ENCODE assay signal across 8 mouse cellular contexts in the genomic region with DNA sequence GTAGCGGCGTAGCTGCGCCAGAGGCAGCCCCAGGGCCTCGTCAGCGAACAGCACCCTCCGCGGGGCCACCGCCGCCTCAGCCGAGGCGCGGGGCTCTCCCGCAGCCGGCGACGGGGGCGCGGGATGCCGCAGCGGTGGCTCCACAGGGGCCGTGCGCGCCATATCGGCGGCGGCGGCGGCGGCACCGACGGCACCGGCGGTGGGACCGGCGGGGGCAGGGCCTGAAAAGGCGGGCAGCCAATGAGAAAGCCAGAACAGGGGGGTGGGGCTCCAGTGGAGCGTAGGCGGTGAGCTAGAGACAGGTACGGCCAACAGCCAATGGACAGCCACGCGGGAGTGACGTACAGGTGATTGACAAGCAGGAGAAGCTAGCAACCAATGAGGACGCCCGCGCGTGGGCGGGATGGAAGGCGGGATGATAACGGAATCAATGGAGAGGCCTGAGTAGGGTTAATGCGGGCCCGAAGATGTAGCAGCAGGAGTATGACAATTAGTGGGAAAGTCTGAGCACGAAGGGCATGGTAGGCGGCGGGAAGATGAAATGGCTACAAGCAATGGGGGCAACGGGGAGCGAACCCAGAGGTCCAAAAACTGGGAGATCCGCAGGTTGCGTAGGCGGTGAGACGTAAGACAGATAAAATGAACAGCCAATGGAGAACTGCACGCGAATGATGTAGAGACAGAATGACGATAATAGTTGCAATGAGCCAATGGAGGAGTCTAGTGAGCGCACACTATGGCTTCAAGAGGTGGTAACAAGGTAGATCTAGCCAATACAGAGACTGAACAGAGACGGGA. TPM values are rescaled to one million over a fixed set of nuclear protein-coding genes. Genes with fewer than 3 reads are reported as not detected.
DNase-seq lines count a peak whose midpoint lies in the region; ATAC-seq and TF ChIP-seq lines count a peak whose summit lies in the region.

A gene (minus strand): TSS at position 197 of the 798 bp plus-strand sequence.

- peak within 1 kb of the TSS; percentile 87 for H3K9ac ChIP-seq in heart, embryonic 12.5 days
- H3K9ac ChIP-seq in kidney, postnatal 0 days (ENCODE audit: low read depth, low read length) = peak within 1 kb of the TSS; percentile 81
- peak within 1 kb of the TSS; percentile 77 for H3K9ac ChIP-seq in liver, embryonic 11.5 days (ENCODE audit: low read depth, low read length)
- peak within 1 kb of the TSS; percentile 46 for H3K9ac ChIP-seq in stomach, embryonic 14.5 days (replicated peaks; ENCODE audit: low read depth, low read length)

- H3K36me3 ChIP-seq in heart, embryonic 12.5 days = no peaks in the 10 kb centered on the region
- H3K36me3 ChIP-seq in kidney, postnatal 0 days (ENCODE audit: insufficient read depth, low read length) = no peaks in the 10 kb centered on the region
- no peaks in the 10 kb centered on the region for H3K36me3 ChIP-seq in liver, embryonic 11.5 days (ENCODE audit: control insufficient read depth, insufficient read depth, low read length)
- H3K36me3 ChIP-seq in stomach, embryonic 14.5 days (ENCODE audit: control insufficient read depth, insufficient read depth, low read length) = no peaks in the 10 kb centered on the region

- ATAC-seq in erythroid progenitor cell, adult 5-6 weeks (replicated peaks; ENCODE audit: low FRiP score, poor library complexity, severe bottlenecking) = peak; percentile 98
- ATAC-seq in heart, embryonic 12.5 days (ENCODE audit: insufficient number of reproducible peaks, low FRiP score) = peak; percentile 96
- peak; percentile 97 for ATAC-seq in kidney, postnatal 0 days (replicated peaks; ENCODE audit: low FRiP score, low read depth)
- peak; percentile 96 for ATAC-seq in liver, embryonic 11.5 days (replicated peaks; ENCODE audit: low FRiP score)
- ATAC-seq in stomach, embryonic 14.5 days (ENCODE audit: insufficient number of reproducible peaks, insufficient read depth, low FRiP score, low read depth) = peak; percentile 98

- H3K27ac ChIP-seq in heart, embryonic 12.5 days (ENCODE audit: poor library complexity, severe bottlenecking) = peak within 1 kb of the TSS; percentile 83
- H3K27ac ChIP-seq in kidney, postnatal 0 days = peak within 1 kb of the TSS; percentile 85
- H3K27ac ChIP-seq in liver, embryonic 11.5 days (ENCODE audit: low read depth, low read length) = peak within 1 kb of the TSS; percentile 79
- H3K27ac ChIP-seq in stomach, embryonic 14.5 days (ENCODE audit: low read length) = peak within 1 kb of the TSS; percentile 71; the same call in 1 of the 2 replicates

- H3K9me3 ChIP-seq in heart, embryonic 12.5 days (replicated peaks) = no peaks in the 10 kb centered on the region
- no peaks in the 10 kb centered on the region for H3K9me3 ChIP-seq in kidney, postnatal 0 days (replicated peaks; ENCODE audit: low read length)
- H3K9me3 ChIP-seq in liver, embryonic 11.5 days (ENCODE audit: control insufficient read depth, low read length) = no peaks in the 10 kb centered on the region
- H3K9me3 ChIP-seq in stomach, embryonic 14.5 days (ENCODE audit: control insufficient read depth, low read depth, low read length) = no peaks in the 10 kb centered on the region

- H3K4me2 ChIP-seq in heart, embryonic 12.5 days = peak within 1 kb of the TSS; percentile 80
- peak within 1 kb of the TSS; percentile 68 for H3K4me2 ChIP-seq in kidney, postnatal 0 days (ENCODE audit: low read length)
- peak within 1 kb of the TSS; percentile 82 for H3K4me2 ChIP-seq in liver, embryonic 11.5 days
- peak within 1 kb of the TSS; percentile 51 for H3K4me2 ChIP-seq in stomach, embryonic 14.5 days (replicated peaks; ENCODE audit: low read depth, low read length)

- peak; percentile 98 for DNase-seq in CD4-positive helper T cell, adult 2 months (ENCODE audit: low read depth, low spot score)
- peak; percentile 93 for DNase-seq in brain, embryonic 18.5 days (ENCODE audit: low read depth, low spot score)
- DNase-seq in kidney, postnatal 0 days (ENCODE audit: low spot score) = peak; percentile 95
- DNase-seq in liver, embryonic 11.5 days (ENCODE audit: low spot score) = peak; percentile 83
- DNase-seq in naive thymus-derived CD4-positive, alpha-beta T cell, adult 2 months (ENCODE audit: low read depth) = peak; percentile 96

- peaks cover 34% of the 10 kb centered on the region for H3K4me1 ChIP-seq in heart, embryonic 12.5 days (replicated peaks)
- H3K4me1 ChIP-seq in kidney, postnatal 0 days (replicated peaks; ENCODE audit: insufficient read depth, low read length) = no peaks in the 10 kb centered on the region; the same call in 1 of the 2 replicates
- peaks cover 17% of the 10 kb centered on the region for H3K4me1 ChIP-seq in liver, embryonic 11.5 days (replicated peaks; ENCODE audit: control insufficient read depth, insufficient read depth, low read length)
- H3K4me1 ChIP-seq in stomach, embryonic 14.5 days (ENCODE audit: control insufficient read depth, insufficient read depth, low read length) = peaks cover 9% of the 10 kb centered on the region

- H3K4me3 ChIP-seq in heart, embryonic 12.5 days = peak within 1 kb of the TSS; percentile 82
- H3K4me3 ChIP-seq in kidney, postnatal 0 days (replicated peaks; ENCODE audit: low read depth, low read length) = peak within 1 kb of the TSS; percentile 54
- H3K4me3 ChIP-seq in liver, embryonic 11.5 days (ENCODE audit: low read depth, low read length) = peak within 1 kb of the TSS; percentile 69
- peak within 1 kb of the TSS; percentile 45 for H3K4me3 ChIP-seq in stomach, embryonic 14.5 days (ENCODE audit: low read depth, low read length)

- WGBS in heart, embryonic 12.5 days = 22% methylated on average over 65 of the region's 65 CpGs
- 29% methylated on average over 65 of the region's 65 CpGs for whole genome bisulfite sequencing in kidney, postnatal 0 days
- 19% methylated on average over 57 of the region's 65 CpGs for WGBS in liver, embryonic 11.5 days
- WGBS in stomach, embryonic 14.5 days = 18% methylated on average over 49 of the region's 65 CpGs

- TF ChIP-seq CTCF in kidney, postnatal 0 days (IDR thresholded peaks at IDR 0.05; ENCODE audit: low read depth) = no peak

- 0 out of 2 replicates have a peak, but pooled peaks cover 3% of the 10 kb centered on the region for H3K27me3 ChIP-seq in heart, embryonic 12.5 days (replicated peaks)
- H3K27me3 ChIP-seq in kidney, postnatal 0 days (ENCODE audit: insufficient read depth, low read length) = no peaks in the 10 kb centered on the region
- no peaks in the 10 kb centered on the region for H3K27me3 ChIP-seq in liver, embryonic 11.5 days (replicated peaks; ENCODE audit: control insufficient read depth, insufficient read depth, low read length)
- no peaks in the 10 kb centered on the region for H3K27me3 ChIP-seq in stomach, embryonic 14.5 days (ENCODE audit: control insufficient read depth, insufficient read depth, low read length)

RNA-seq across cellular contexts. Expression of the gene that starts here (rescaled TPM):
- total RNA-seq in erythroid progenitor cell, adult 5-6 weeks (2015; ENCODE audit: low replicate concordance) = 10.1 TPM in 1 of 2 replicates, not detected in the other
- 0.26 TPM in 1 of 2 replicates, not detected in the other for total RNA-seq in erythroid progenitor cell, adult 5-6 weeks (2017; ENCODE audit: low replicate concordance)
- polyA plus RNA-seq in heart, embryonic 12.5 days (2016; fragmentation: Nextera tagmentation; extraction: Ambion mirVana) = 2.9 and 3.2 TPM in 2 replicates
- 1.4 and 1.6 TPM in 2 replicates for polyA plus RNA-seq in kidney, postnatal 0 days (2015; fragmentation: Nextera tagmentation; extraction: Ambion mirVana)
- polyA plus RNA-seq in liver, embryonic 11.5 days (2014; fragmentation: Nextera tagmentation; extraction: Ambion mirVana) = 0.49 and 1.4 TPM in 2 replicates
- 1.9 TPM in 2 replicates for polyA plus RNA-seq in stomach, embryonic 14.5 days (2014; fragmentation: Nextera tagmentation; extraction: Ambion mirVana)

Comparison
In these comparisons a context has a peak if more than half of its experiments do, and no peak if none do; other contexts are left out.
1. Peak in every context shown above with its lines: DNase-seq, ATAC-seq, H3K4me3 ChIP-seq and H3K27ac ChIP-seq.